Mouse (Mus musculus) layer of hippocampus, postnatal 36 days (tissue): ENCODE measurements at regions not wholly inside any gene's neighbourhood (a gene's known extent, or its start where the extent isn't known, plus 50 kb on each side); places are given as distances from the start of the nearest gene placed in this dataset.

Experiments used
- DNase-seq, 2 experiments: peaks; one replicate each; pipeline ENCODE4 v3.0.0; 2022

- no peak for DNase-seq
These were observed 694.3 kb downstream of the Hs3st4 start for GRCm38 (mm10) chr7:124676854-124677515.

GRCm38 (mm10) chr7:124680561-124680960 lies 697.9 kb downstream of the Hs3st4 start:
- no peak for DNase-seq

- peak; percentile 70 to 75 for DNase-seq
These were observed 698.5 kb downstream of the Hs3st4 start for GRCm38 (mm10) chr7:124681212-124681611.

GRCm38 (mm10) chr7:124681820-124682219 lies 699.2 kb downstream of the Hs3st4 start:
- no peak for DNase-seq

GRCm38 (mm10) chr7:124685424-124685823 lies 702.8 kb downstream of the Hs3st4 start:
- no peak for DNase-seq

- peak; percentile 23 to 32 for DNase-seq
These were observed 721.6 kb downstream of the Hs3st4 start for GRCm38 (mm10) chr7:124704163-124704824.

GRCm38 (mm10) chr7:124707143-124707542 lies 724.5 kb downstream of the Hs3st4 start:
- DNase-seq = no peak

GRCm38 (mm10) chr7:124708771-124709485 lies 726.3 kb downstream of the Hs3st4 start:
- peak; percentile 41 to 46 for DNase-seq

GRCm38 (mm10) chr7:124720927-124721326 lies 723.5 kb upstream of the Kdm8 start:
- DNase-seq = no peak

- no peak for DNase-seq
These were observed 702.4 kb upstream of the Kdm8 start for GRCm38 (mm10) chr7:124742086-124742485.

GRCm38 (mm10) chr7:124746321-124746720 lies 698.2 kb upstream of the Kdm8 start:
- no peak for DNase-seq

GRCm38 (mm10) chr7:124748396-124748795 lies 696.1 kb upstream of the Kdm8 start:
- no peak for DNase-seq

GRCm38 (mm10) chr7:124759084-124759483 lies 685.4 kb upstream of the Kdm8 start:
- DNase-seq = no peak

- no peak for DNase-seq
These were observed 666.7 kb upstream of the Kdm8 start for GRCm38 (mm10) chr7:124777822-124778221.

GRCm38 (mm10) chr7:124782816-124783215 lies 661.7 kb upstream of the Kdm8 start:
- peak in 1 of 2 experiments; percentile 15 for DNase-seq

- no peak for DNase-seq
These were observed 659.5 kb upstream of the Kdm8 start for GRCm38 (mm10) chr7:124784995-124785394.

- no peak for DNase-seq
These were observed 658.6 kb upstream of the Kdm8 start for GRCm38 (mm10) chr7:124785896-124786295.

- DNase-seq = peak; percentile 38 to 51
These were observed 655.7 kb upstream of the Kdm8 start for GRCm38 (mm10) chr7:124788781-124789180.

GRCm38 (mm10) chr7:124803101-124803500 lies 641.4 kb upstream of the Kdm8 start:
- DNase-seq = no peak

GRCm38 (mm10) chr7:124834692-124835091 lies 609.8 kb upstream of the Kdm8 start:
- DNase-seq = no peak

- DNase-seq = no peak
These were observed 607.9 kb upstream of the Kdm8 start for GRCm38 (mm10) chr7:124836531-124836930.

GRCm38 (mm10) chr7:124855056-124855455 lies 589.4 kb upstream of the Kdm8 start:
- peak; percentile 24 to 32 for DNase-seq

GRCm38 (mm10) chr7:124857106-124857505 lies 587.4 kb upstream of the Kdm8 start:
- DNase-seq = no peak

- DNase-seq = no peak
These were observed 583.1 kb upstream of the Kdm8 start for GRCm38 (mm10) chr7:124861397-124861796.
